Mouse (Mus musculus) cerebellum, adult 11 months (tissue): ENCODE data around the gene Nsun3.
"Not testable (repeated sequence)": the region's sequence is repeated elsewhere in the genome, so short reads cannot be mapped to it uniquely, and the experiment has no call there.

Experiments
- DNase-seq: peaks from one replicate; pipeline ENCODE4 v3.0.0; 2022

Nsun3 gene

DNA sequence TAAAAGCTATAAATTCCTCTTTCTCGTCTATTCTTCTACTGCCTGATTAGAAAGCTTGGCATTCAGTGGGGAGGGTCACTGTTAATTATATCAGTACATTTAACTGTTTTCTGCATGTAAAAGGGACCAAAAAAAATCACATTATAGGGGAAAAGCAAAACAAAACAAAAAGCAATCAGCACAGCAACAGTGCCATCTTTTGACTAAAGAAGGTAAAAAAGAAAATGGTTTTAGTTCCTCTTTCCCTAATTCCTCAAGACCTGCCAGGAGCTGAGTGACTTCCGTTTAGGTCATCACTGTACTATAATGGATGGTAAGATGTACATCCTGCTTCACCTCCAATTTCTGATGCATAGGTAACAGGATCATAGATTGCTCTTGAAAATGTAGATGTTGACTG lies 40.7 kb downstream of the Nsun3 start:
- DNase-seq = no peak

DNA sequence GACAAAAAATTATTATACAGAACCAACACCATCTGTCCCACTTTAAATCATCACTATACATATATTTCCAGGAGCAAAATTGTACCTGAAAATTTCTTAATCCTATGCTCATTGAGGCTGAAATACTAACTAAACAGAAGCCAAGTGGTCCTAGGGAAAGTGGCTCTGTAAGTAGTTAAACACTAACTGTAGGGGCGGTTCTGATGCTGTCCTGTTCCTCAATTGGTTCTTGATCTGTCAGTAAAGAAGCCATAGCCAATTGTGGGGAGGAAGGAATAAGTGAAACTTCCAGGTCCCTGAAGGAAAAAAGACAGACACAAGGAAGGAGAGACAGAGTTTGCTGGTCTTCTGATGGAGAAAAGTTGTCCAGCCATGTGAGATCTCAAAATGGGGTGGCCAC lies 52.3 kb downstream of the Nsun3 start:
- DNase-seq = no peak

DNA sequence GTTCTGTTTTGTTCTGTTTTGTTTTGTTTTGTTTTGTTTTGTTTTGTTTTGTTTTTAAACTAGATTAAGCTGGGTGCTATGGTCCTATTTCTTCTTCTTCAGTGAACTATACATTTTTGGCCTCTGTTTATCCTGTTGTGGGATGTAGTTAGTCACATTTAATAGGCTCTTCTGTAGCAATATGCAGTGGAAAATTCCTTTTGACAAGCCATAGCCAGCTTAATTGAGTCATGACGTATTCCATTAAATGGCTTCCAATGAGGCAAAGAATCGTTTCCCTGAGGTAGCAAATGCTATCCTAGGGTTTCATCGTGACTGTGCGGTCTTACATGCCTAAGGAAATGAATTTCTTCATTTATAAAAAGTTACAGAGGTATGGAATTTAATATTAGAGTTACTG lies 56.3 kb downstream of the Nsun3 start:
- DNase-seq = no peak

DNA sequence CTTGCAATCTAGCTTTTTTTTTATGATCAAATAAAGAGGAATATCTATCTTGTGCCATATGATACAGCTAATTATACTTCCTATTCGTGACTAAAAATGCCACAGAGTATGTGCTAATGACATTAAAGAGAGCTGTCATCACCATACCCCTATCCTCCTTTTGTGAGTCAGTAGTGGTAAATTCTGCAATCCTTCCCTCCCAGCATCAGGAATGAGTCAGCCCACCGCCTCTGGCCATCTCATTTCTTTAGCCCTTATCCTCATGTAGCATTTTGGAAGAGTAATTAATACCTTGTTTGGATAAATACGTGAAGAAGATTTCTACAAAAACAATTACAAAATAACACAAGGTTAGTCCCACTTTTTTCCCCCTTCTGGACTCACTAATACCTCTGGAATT lies 56.8 kb downstream of the Nsun3 start:
- DNase-seq = no peak

DNA sequence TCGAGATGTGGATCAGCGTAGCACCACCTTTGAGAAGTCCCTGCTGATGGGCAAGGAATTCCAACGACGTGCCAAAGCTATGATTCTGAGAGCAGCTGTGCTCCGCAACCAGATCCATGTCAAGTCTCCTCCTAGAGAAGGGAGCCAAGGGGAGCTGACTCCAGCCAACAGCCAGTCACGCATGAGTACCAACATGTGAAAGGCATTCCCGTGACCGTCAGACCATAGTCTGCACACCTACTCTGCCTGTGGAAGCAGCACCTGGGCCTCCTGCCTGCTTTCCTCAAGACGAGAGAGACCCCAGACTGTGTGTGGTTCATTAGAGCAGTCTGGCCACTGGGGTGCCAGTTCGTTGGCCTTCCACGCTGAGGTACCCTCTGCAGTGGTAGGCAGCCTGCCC lies 68.4 kb downstream of the Nsun3 start:
- DNase-seq = not testable (repeated sequence)

DNA sequence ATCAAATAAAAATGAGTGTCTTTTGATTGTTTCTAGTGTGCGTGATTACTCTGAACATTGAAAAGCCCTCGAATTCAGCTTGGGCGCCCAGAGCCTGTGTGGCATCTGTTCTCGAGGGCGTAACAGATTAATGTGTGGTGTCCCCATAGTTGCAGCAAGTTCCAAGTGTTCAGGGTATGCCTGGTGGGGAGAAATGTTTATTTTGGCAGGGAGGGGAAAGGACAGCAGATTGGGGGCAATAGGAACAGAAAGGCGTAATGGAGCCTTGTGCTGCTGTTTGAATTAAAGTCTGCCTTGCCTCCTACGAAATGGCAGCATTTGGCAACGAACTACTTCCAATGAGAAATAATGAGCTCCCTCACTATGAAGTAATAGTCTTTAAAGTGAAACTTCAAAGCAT lies 96.2 kb downstream of the Nsun3 start:
- DNase-seq = no peak

DNA sequence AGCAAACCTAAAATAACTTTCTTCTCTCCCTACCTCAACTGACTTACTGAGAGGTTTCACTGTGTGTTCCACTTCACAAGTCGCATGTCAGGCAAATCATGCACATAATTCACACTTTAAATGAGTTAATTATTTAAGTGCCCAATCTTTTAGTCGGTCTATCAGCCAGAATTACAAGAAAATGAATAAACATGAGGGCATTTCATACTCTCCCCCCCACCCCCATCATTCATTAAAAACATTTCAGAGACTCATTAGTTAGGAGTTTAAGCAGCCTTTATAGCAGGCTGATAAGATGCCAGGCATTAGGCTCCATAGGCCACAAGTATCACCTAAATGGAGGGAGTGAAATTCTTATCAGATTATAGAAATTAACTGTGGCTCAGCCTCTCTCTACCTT lies 100.5 kb downstream of the Nsun3 start:
- DNase-seq = no peak

DNA sequence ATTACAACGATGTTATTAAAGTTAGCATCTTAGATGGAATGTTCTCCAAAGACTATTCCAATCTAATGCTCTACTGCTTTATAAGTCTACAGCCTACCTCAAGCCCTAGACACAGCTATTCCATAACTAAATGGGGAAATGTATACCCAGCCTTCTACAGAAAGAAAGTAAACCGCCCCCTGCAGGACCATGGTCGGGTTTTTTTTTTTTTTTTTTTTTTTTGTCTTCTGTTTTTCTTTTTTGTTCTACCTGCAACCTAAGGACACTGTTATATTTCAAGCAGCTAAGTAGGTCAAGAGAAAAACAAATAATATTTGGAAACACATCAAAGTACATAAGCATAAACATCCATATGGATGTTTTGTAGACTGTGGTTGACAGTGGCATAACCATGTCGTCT lies 101.1 kb downstream of the Nsun3 start:
- no peak for DNase-seq
